Mouse (Mus musculus) embryo, embryonic 11.5 days (tissue): Measurements from ENCODE around the gene Pcsk4.
"Not testable (repeated sequence)": the region's sequence is repeated elsewhere in the genome, so short reads cannot be mapped to it uniquely, and the experiment has no call there.

Experiments used
- DNase-seq: peaks from one replicate; pipeline ENCODE4 v3.0.0-alpha.2; 2012; ENCODE audit warnings: low read depth, low spot score

Gene Pcsk4

DNA sequence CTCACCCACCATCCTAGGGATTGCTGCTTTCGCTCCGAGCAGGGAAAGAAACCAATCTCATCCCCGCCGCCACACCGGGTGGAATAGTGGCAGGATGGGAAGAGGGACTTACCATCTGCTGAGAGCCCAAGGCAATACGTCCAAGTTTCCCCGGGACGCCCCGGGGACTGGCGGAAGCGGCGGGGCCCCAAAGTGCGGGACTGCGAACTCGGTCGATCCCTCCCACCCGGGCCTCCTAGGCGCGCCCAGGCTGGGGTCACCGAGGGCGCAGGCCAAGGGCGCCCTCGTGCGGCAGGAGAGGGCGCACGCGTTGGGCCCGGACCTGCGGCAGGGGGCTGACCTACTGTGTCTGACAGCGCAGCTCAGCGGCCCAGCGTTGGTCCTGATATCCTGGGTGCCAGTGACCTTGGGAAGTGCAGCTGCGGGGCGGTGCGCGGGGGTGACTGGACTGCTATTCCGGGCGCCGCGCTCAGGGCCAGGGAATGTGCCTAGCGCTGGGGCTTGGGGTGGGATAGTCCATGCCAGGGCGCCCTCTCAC, 19.0 kb upstream of the Pcsk4 start, which contains the start of gene Adamtsl5:
Gene Adamtsl5 (minus strand): TSS at position 169 of the 538 bp plus-strand sequence.
- no peak for DNase-seq

DNA sequence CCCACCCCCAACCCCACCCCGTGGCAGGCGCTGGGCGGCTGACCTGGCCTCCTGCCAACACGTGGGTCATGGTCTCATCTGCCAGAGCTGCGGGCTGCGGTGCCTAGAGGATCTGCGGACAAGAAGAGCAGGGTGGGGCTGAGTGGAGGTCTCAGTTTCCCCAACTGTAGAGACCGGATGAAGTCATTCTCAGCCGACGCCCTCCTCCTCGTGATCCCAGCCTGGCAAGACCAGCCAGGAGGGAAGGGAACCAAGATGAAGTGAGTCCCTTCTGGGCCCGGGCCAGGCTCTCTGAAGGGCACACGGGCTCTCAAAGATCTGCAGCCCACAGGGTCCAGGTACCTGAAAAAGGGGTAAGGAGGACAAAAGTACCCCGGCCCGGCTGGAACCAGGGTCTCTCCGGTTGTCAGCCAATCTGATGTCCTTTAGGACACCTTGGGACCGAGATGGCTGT, 18.2 kb upstream of the Pcsk4 start:
- DNase-seq, result no peak

DNA sequence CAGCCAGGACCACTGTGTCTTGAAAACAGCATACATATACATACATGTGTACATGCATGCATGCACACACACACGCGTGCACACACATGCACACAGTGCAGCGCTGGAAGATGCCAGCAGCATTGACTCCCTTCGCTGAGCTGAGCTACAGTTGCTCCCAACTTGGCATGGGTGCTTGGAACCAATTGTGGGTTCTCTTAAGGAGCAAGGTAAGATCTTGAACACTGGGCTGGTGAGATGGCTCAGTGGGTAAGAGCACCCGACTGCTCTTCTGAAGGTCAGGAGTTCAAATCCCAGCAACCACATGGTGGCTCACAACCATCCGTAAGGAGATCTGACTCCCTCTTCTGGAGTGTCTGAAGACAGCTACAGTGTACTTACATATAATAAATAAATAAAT, 16.6 kb upstream of the Pcsk4 start:
- not testable (repeated sequence) for DNase-seq

DNA sequence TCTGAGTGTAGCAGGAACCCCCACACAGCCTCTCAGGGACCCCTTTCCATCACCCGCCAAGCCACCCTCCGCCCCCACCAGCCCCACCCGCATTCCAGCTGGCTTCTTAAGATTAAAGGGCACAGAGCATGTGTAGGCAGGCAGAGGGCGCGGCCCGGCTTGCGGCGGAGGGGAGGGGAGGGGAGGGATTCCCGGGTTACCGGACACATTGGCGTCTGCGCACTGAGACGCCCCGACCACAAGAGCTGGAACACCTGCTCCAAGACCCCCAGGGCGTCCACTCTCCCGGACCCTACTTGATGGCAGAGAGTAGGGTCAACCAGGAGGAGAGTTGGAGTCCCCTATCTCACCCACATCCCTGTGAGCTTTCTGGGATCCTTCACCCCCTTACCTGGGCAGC, 15.8 kb upstream of the Pcsk4 start:
- no peak for DNase-seq

DNA sequence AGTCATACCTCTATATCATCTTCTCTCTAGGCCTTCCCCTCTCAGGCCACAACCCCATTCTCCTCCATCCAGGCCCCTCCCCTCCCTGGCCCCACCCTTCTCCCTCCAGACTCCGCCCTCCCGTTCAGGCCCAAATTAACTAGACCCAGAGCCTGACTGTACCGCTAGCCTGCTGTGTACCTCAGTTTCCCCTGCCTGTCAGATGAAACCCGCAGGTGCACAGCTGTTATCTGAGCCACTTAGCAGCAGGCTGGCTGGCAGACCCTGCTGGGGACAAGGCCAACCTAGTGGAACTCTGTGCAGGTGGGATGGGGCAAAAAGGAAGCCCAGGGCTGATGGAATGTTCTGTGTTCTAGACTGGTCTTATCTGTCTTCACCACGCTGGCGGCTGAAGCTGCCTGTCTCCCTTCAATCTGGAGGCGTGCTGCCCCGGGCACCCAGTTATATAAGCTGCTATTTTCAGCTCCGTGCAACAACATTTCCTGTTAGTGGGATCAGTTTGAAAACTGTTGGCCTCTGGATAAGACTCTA, 14.9 kb upstream of the Pcsk4 start:
- no peak for DNase-seq

DNA sequence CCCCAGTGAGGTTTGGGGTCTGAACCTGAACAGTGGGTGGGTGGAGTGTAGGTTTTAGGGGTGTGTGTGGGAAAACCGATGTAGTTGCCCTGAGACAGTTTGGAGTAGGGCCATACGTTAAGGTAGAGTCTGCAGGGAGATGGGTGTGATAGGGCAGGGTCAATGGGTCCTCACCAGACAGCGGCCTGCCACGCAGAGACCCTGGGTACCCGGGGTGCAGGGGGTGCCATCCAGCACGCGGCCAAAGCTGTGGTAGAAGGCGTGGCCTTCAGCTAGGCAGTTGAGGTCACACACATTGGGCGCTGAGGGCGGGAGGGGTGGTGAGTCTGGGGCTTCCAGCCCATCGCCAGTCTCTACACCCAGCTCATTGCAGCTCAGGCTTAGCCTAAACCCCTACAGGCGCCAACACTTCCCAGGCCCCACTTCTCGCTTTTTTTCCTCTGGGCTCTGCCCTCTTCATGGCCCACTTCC, 14.2 kb upstream of the Pcsk4 start:
- no peak for DNase-seq

DNA sequence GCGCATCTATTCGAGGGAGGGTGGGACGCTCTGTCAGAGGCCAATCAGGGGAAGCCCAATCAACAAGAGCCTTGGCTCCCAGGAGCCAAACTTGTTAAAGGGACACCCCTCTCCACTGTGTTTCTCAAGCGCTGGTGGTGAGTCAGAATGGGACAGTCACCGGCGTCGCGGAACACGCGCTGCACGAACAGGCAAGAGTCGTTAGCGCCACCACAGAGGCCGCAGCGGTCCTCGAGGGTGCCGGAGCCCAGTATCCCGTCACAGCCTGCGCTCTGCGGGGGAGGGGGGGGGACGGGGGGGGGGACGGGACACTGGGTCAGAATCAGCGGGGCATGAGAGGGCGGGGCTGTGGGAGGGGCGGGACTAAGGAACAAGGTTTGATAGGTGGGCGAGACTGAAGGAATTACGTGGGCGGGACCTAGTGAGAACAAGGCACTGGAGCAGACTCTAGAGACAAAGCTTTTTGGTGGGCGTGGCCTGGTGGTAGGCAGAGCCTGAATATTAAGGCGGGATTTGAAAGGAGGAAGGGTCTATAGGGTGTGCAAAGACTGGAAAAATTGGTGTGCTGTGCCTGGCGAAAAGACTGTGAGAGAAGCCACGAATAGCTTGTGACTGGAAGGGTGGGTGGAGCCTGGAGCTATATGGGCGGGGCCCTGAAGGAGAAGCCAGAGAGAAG, 13.6 kb upstream of the Pcsk4 start:
- no peak for DNase-seq

DNA sequence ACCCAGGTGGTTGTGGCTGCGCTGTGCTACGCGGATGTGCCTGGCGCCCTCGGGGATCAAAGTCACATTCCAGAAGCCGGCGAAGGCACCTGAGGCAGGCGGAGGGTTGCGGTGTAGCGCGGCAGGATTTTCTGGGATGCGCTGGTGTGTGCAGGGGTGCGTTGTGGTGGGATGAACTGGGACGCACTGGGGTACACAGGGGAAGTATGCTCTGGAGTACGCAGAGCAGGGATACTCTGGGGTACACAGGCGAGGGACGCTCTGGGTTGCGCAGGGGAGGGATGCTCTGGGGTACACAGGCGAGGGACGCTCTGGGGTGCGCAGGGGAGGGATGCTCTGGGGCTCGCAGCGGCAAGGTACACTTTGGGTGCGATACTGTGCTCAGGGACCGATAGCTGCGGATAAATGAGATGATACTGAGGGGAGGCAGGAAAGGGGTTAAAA, 13.0 kb upstream of the Pcsk4 start:
- DNase-seq, result no peak

DNA sequence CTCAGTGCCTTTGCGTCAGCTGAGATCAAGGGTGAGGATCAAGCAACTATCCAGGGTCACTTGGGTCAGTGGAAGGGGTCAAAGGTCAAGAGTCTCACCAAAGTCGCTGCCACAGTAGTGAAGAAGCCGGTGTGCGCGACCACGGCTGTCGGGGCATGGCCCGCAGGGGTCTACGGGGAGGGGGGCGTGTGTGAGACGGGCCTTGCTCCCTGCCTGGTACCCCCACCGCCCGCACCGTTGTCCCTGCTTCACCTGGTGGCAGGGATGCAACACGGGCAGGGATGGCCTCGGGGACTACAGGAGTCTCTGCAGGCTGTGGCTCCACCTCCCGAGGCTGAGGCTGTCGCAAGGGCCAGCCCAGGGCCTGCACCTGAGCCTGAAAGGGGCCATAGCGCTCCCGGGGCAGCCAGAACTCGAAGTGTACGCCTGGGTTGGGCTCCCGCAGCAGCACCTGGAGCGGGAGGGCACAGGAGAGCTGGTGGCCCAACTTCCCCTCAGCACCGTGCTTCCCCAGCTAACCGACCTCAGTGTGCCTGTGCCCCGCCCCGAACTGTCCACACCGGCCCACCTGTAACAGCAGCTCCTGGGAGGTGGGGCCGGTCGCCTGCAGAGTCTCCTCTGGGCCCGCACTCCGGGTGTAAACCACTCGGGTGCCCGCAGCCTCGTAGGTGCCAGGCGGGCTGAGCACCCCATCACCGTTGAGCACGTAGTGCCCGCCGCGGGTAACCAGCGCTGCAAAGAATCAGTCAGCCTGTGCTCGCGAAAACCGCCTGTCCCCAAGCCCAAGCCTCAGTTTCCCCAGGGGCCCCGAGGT, 12.4 kb upstream of the Pcsk4 start:
- no peak for DNase-seq

DNA sequence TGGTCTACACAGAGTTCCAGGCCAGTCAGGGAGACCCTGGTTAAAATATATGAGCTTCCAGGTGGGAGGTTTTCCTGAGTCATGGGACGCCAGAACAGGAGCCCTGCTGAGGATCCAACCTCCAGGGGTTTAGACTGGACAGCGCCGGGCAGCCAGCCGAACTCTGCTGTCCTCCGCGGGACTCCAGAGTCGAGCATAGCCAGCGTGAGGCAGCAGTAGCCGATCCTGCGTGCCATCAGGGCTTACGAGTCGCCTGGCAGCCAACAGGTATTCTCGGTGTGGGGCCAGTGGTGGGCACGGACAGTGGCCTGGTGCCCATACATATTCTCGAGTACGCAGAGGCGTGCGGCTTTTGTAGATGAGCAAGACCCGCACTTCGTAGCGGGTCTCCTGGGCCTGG, 11.7 kb upstream of the Pcsk4 start:
- no peak for DNase-seq

DNA sequence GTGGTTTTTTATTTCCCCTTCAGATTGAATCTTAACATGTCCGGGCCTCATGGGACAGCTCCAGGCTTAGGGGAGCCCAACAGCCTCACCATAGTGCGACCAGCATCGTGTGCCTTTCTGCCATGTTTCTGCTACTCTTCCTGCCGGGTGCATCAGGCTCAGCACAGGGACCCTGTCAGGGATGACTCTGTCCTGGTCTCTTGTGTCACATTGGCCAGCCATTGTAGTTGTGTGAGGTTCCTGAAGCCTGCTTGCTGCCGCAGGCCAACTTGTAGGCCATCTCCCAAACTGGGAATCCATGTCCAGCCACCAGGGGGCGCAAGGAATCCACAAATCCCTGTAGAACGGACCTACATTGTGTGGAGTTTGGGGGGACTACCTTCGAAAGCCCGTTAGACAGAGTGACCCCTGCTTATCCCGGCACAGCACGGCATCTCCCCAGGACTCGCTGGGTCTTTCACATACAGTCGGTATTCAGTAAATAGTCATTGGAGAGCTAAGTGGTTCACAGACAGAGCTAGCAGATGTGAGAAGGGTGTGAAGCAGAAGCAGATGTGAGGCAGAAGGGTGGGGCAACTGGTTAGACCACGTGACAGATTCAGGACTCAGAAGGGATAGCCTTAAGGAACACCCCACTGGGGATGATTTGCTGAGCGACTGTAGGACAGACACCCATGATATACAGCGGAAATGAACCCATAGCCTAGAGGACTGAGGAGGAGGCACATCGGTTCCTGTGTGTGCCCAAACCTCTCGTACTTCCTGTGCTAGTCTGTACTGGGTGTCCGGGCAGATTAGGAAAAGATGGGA, 10.8 kb upstream of the Pcsk4 start:
- peak; percentile 71 for DNase-seq

DNA sequence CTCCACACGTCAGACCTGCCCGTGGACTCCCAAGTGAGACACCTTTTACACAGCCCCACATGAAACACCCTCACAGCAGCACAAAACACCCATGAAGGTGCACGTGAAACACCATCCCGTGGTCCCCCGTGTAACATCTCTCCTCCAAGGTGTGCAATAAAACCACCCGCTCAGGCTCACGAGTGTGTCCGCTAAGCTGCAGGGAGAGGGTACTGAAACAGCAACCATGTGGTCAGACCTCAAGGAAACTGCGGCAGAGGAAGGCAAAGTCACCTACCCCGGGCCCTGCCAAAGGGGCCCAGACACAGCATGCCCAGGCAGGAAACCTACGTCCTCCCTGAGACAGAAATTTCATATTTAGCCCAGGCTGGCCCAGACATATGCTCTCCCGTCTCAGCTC, 7.0 kb upstream of the Pcsk4 start:
- no peak for DNase-seq

DNA sequence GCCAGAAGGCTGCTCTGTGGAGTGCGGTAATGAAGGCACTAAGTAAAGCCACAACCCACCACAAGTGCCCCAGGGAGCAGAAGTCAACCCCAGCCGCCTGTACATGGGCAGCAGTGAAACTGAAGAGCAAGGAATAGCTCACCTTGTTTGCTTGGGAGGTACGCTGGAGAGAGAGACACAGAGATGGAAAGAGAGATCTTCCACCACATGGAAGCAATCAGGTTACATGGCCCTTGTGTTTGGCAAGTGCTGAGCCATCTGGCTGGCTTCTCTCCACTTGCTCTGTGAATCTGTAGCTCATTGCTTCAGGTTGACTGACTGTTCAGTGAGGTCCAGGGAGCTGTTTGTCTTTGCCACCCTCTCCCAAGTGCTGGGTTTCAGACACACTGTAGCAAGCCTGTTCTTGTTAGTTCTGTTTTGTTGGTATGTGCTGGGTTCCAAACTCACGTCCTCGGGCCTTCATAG, 3.3 kb upstream of the Pcsk4 start:
- DNase-seq, result no peak

DNA sequence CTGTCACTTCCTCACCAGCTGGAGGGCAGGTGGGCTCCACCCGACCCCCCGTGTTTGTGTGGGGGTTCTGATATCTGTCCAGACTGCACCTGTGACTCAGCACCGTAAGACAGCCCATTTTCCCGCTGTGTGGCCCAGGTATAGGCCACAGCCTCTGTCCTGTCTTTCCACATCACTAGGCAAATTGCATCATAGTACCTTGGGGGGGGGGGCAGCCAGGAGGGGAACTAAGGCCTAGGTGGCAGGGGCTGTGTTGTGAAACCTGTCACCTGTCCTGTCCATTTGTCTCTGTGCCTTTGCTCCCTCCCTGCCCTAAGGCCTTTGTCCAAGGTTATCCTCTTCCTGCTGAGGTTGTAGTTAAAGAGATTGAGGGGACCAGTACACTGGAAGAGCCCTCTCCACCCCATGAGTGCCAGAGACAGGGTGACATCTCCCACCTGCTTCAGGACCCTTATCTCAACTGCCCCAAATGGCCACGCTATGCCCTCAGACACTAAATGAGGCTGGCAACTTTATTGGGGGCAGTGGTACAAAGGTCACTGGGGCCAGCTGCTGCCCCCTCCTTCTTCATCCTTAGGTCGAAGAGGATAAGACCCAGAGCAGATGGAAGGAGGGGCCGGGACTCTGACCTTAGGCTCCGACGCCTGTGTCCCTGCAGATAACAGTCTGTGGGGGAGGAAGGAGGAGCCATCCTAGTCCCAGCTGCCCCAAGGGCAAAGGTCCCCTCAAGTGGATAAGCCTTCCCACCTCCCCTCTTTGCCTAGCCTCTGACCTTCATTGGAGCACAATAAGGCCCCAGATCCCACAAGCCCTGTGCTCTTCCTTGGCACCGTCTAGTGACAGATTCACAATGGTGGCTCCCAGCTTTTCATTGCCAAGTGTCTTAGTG, 2.6 kb upstream of the Pcsk4 start:
- no peak for DNase-seq

DNA sequence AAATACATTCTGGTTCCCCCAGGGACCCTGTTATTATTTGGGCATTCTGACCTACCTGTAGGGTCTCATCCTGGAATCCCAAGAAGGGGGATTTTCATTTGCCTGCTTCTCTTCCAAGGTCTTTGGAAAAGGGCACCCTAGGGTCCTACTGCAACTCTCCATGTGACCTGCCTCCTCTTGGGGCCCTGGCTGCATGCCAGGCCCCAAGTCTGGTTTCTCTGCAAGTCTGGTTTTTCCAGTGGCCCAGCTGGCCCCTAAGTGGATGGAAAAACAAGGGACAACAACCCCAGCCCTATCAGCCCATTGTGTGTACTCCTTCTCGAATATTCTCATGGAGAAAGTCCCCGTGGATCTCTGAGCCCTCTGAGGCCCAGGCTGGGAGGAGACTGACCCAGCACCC, 1.6 kb upstream of the Pcsk4 start:
- no peak for DNase-seq

DNA sequence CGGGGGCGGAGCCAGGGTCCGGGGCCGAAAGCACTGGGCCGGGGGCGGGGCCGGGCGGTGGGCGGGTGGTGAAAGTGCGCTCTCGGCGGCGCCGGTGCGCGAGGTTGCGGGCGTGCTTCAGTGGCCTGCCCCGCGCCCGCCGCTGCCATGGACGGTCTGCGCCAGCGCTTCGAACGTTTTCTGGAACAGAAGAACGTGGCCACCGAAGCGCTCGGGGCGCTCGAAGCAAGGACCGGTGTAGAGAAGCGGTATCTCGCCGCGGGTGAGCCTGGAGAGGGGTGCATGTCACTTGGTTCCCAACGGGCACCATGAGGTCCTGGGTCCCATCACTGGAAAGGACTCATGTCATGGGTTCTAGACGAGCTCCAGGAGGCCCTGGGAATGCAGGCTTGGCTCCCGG, 786 bp upstream of the Pcsk4 start:
- no peak for DNase-seq

DNA sequence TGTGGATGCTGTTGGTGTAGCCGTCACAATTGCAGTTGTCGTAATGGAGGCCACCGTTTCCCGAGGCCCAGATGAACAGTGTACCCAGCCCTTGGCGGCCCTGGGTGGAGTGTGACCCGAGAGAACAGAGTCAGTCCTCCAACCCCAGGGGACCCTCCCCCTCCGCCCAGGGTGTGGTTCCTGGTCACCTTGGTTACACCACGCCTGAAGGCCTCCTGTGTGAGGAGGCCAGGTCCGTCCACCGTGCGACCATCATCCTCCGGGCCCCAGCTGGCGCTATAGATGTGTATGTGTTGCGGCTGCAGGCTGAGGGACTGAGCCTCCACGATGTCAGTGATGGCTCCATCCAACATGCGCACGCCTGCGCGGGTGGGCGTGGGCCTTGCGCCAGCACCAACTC, 4.3 kb downstream of the Pcsk4 start:
- no peak for DNase-seq

DNA sequence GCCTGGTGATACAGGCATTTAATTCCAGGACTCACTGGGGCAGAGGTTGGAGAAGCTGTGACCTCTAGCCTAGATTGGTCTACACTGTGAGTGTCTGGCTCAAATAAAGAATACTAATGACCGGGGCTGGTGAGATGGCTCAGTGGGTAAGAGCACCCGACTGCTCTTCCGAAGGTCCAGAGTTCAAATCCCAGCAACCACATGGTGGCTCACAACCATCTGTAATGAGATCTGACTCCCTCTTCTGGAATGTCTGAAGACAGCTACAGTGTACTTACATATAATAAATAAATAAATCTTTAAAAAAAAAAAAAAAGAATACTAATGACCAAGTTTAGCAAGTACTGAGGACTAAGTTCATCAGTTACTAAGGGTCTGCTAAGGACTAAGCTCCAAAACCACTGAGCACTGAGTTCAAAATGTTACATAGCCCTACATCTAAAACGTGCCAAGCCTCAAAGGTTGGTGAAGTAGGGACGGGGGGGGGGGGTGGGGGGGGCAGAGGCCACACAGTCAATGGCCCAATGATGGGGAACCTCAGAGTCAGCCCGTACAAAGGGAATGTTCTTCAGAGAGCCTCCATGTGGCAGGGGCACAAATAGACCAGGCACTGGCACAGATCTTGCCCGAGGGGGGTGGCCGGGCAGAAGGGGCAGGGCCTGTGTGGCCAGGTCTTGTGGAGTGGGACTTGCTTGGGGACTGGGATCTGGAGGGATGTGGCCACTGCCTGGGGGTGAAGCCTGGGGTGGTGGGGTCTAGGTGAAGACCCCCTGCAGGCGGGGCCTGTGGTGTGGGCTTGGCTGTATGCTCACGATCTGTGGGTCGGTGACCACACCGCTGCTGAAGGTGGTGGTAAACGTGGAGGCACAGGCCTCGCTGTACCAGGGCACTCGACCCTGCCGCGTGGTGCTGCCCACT, 4.9 kb downstream of the Pcsk4 start:
- no peak for DNase-seq
